Mouse (Mus musculus) hindbrain, embryonic 12.5 days (tissue): ENCODE data around the gene Camk2d. TPM values are rescaled to one million over a fixed set of nuclear protein-coding genes. Genes with fewer than 3 reads are reported as not detected.

Experiments
- ATAC-seq: fragments of 200-750 bp; cut with Nextera tagmentation; 2 replicates; pipeline ENCODE4 v1.8.0; 2017; ENCODE audit warnings: moderate TSS enrichment; ENCODE audit not compliant: low FRiP score
- H3K27ac ChIP-seq: fragments of 300-500 bp; sonication (generic); 2 replicates; pipeline ENCODE4 v1.5.1; 2016; ENCODE audit warnings: mild to moderate bottlenecking
- H3K27me3 ChIP-seq: fragments of 300-500 bp; sonication (generic); 2 replicates; pipeline ENCODE4 v1.6.1; 2016; ENCODE audit warnings: mild to moderate bottlenecking
- H3K36me3 ChIP-seq: fragments of 300-500 bp; sonication (generic); 2 replicates; pipeline ENCODE4 v1.6.1; 2016; ENCODE audit warnings: mild to moderate bottlenecking
- H3K4me1 ChIP-seq: fragments of 300-500 bp; sonication (generic); 2 replicates; pipeline ENCODE4 v1.6.1; 2016
- H3K4me2 ChIP-seq: fragments of 300-500 bp; sonication (generic); replicated peaks from 2 replicates; pipeline ENCODE4 v1.6.1; 2016; ENCODE audit warnings: mild to moderate bottlenecking
- H3K4me3 ChIP-seq: fragments of 300-500 bp; sonication (generic); 2 replicates; pipeline ENCODE4 v1.5.1; 2016; ENCODE audit warnings: mild to moderate bottlenecking
- H3K9ac ChIP-seq: fragments of 300-500 bp; sonication (generic); 2 replicates; pipeline ENCODE4 v1.6.1; 2016; ENCODE audit warnings: mild to moderate bottlenecking, moderate library complexity
- H3K9me3 ChIP-seq: fragments of 300-500 bp; sonication (generic); replicated peaks from 2 replicates; pipeline ENCODE4 v1.6.1; 2016; ENCODE audit warnings: mild to moderate bottlenecking
- WGBS: fragments of 180-500 bp; shearing (Covaris S2); methylation state at CpG from one replicate; pipeline ENCODE4 v1.1.7; 2016; 5-methylcytosine and 5-hydroxymethylcytosine counted together
- polyA plus RNA-seq: library from polyadenylated mRNA; unstranded; fragments of >200 nt; fragmentation: Nextera tagmentation; extraction: Ambion mirVana; gene quantifications from 2 replicates; pipeline ENCODE4 v1.2.1, GENCODE M21; 2016

Camk2d gene
- polyA plus RNA-seq, 1 experiment from 2014 or later: 29.7 TPM

DNA sequence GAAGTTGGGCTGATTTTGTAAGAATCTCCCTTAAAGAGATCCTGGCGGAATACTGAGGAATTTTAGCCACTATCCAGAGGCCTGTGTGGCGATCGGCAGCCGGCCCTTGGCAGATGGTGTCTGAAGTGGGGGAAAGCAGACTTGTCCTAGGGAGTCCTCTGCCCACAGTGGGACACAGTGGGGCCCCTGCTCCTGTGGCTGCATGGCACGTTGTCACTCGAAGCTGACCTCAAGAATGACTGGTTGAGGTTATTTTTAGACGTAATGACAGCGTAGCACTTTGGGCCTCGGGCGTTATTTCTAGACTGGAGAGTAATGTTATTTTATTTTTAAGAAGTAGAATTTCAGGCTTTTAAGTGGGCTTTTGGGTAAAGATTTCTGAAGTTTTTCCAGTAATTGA, 62.7 kb downstream of the Camk2d start:
- Histone ChIP-seq H3K27me3 (no peaks in the 10 kb centered on the region), H3K4me2 (no peak overlapping the region), H3K27ac (no peak overlapping the region), H3K36me3 (no peaks in the 10 kb centered on the region), H3K4me1 (peaks cover 4% of the 10 kb centered on the region; the same call in 1 of the 2 replicates), H3K9me3 (no peaks in the 10 kb centered on the region), H3K4me3 (no peak overlapping the region), H3K9ac (no peak overlapping the region)
- no peak for ATAC-seq
- 57% methylated on average over 10 of the region's 10 CpGs for WGBS

DNA sequence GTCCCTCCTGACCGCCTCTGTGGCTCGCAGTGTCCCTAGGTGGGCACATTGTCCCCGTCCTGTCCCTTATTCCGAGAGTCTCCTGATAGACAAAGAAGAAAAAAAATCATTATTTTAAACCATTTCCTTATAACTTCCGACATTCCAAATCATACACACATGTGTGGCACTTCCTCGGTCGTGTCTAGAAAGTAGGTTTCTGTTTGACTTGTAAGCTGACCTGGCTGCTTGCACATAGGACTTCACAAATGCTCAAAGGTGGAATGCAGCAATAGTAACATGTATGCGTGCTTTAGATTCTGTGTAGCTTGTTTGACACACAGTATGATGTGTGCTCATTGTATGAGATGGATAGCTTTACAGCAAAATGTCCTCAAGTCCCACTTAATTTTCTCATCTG, 63.1 kb downstream of the Camk2d start:
- H3K9me3 ChIP-seq: no peaks in the 10 kb centered on the region

DNA sequence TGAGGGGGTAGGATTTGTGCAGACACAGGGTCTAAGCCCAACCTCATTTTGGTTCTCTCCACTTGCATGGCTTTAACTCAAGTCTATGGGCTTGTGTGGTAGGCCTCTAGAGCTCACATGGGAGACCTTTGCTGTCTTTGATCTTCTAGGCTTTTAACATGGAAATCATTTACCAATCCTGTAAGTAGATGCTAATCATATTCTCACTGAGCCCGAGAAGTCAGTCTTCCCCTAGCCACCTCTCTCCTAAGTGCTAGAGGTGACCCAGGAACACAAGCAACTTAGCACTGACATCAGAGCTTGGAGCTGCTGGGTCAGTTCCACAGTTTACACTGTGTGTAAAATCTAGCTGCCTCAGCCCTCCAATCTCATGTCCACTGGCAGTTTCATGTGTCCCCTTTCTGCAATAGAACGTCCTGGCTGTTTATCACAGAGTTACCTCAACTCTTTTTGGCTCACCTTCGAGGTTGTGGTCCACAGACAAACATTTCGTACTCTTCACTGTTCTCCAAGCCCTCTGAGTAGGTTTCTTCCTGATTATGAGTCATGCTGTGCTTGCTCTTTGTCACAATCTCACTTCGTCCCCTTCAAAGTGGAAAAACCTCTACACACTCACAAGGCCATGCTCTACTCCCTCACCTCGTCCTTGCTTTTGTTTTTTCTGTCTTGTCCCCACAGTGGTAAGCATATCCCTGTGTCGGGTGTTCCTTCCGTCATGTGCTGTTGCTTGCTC, 63.9 kb downstream of the Camk2d start:
- 76% methylated on average over 8 of the region's 8 CpGs for WGBS
- Histone ChIP-seq H3K36me3 (no peaks in the 10 kb centered on the region), H3K27me3 (no peaks in the 10 kb centered on the region), H3K9ac (no peak overlapping the region), H3K4me1 (peaks cover 4% of the 10 kb centered on the region; the same call in 1 of the 2 replicates), H3K27ac (no peak overlapping the region), H3K9me3 (no peaks in the 10 kb centered on the region), H3K4me3 (no peak overlapping the region), H3K4me2 (no peak overlapping the region)
- ATAC-seq: no peak

More for the DNA sequence above, 63.1 kb downstream of the Camk2d start:
- Histone ChIP-seq H3K27me3 (no peaks in the 10 kb centered on the region), H3K36me3 (no peaks in the 10 kb centered on the region), H3K27ac (no peak overlapping the region), H3K4me1 (peaks cover 4% of the 10 kb centered on the region; the same call in 1 of the 2 replicates), H3K4me3 (no peak overlapping the region), H3K4me2 (no peak overlapping the region), H3K9ac (no peak overlapping the region)
- WGBS: 72% methylated on average over 8 of the region's 8 CpGs
- no peak for ATAC-seq

DNA sequence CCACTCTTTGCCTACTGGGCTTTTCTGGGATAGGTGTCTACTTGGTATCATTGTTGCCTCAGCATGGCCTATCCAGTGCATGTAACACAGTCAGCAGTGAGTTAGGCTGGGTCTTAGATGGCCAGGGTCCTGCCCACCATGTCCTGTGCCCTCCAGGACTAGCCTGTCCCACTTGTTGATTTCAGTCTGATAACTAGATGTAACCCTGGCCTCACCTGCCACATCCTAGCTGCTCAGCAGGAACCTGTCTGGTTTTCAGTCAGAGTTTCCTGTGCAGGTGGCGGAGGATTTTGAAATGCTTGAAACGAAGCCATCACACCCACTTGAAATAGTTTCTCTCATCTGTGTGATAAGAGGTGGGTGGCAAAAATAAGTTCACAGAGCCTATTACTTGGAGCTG, 64.5 kb downstream of the Camk2d start:
- no peak for ATAC-seq
- H3K27ac ChIP-seq: no peak overlapping the region
- WGBS: 86% methylated on average over 2 of the region's 2 CpGs
- H3K9me3 ChIP-seq: no peaks in the 10 kb centered on the region
- H3K27me3 ChIP-seq: no peaks in the 10 kb centered on the region
- H3K4me2 ChIP-seq: no peak overlapping the region
- H3K4me3 ChIP-seq: no peak overlapping the region
- no peak overlapping the region for H3K9ac ChIP-seq
- H3K4me1 ChIP-seq: peaks cover 4% of the 10 kb centered on the region; the same call in 1 of the 2 replicates
- no peaks in the 10 kb centered on the region for H3K36me3 ChIP-seq

DNA sequence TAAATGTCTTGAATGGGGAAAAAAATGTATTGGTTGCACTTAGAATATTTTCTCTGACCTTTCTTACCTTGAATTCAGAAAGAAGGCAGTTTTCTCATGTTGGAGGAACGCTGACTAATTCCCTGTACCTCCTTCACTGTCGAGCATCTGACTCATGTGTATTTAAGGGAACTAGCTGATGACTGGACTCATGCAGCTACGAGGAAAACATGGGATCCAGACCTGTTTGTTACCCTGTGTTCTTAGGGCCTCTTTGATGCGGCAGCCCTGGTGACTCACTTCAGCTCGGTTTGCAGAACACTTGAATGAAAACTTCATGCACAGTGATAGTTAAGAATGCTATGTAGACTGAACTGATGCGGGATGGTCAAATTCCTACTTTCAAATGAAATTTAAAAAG, 64.9 kb downstream of the Camk2d start:
- H3K27ac ChIP-seq: no peak overlapping the region
- no peaks in the 10 kb centered on the region for H3K27me3 ChIP-seq
- H3K9me3 ChIP-seq: no peaks in the 10 kb centered on the region
- H3K4me1 ChIP-seq: peaks cover 4% of the 10 kb centered on the region; the same call in 1 of the 2 replicates
- no peak overlapping the region for H3K4me2 ChIP-seq
- ATAC-seq: no peak
- no peak overlapping the region for H3K9ac ChIP-seq
- WGBS: 85% methylated on average over 6 of the region's 6 CpGs
- H3K4me3 ChIP-seq: no peak overlapping the region
- no peaks in the 10 kb centered on the region for H3K36me3 ChIP-seq

DNA sequence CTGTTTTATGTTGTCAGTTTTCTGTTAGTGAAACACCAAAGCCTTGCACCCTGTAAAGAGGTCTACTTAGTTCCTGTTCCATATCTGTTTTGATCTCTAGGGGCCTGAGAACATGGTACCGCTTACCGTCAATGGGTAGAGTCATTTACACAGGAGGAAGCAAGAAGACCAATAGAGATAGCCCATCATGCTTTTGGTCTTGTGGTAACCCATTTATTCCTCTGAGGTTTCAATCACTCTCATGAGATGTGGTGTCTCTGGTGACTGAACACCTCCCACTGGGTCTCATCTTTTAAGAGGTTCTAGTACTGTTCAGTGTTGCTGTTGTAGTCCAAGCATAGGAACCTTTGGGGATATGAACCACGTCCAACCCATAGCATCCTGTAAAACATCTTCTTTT, 65.8 kb downstream of the Camk2d start:
- no peaks in the 10 kb centered on the region for H3K9me3 ChIP-seq
- no peaks in the 10 kb centered on the region for H3K4me1 ChIP-seq
- 86% methylated on average over 3 of the region's 3 CpGs for WGBS
- H3K9ac ChIP-seq: no peak overlapping the region
- ATAC-seq: no peak
- H3K27ac ChIP-seq: no peak overlapping the region
- H3K27me3 ChIP-seq: no peaks in the 10 kb centered on the region
- H3K36me3 ChIP-seq: no peaks in the 10 kb centered on the region
- no peak overlapping the region for H3K4me3 ChIP-seq
- no peak overlapping the region for H3K4me2 ChIP-seq

DNA sequence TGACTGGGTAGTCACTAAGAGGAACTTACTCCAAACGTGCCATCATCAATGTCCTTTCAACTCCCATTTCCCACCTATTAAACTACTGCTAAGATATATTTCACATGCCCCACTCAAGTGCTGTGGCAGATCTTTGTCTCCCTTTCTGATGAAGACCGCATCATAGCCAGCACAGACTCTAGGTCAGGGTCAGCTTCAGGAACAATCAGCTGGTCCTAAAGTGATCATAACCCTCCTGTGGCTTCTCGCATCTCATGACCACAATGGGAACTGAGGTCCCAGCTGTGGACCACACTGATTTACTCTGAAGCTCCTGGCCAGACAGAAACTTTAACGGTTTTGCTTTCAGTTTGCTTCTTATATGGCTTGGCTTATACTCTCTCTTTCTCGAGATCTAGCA, 67.3 kb downstream of the Camk2d start:
- H3K27ac ChIP-seq: no peak overlapping the region
- no peak overlapping the region for H3K4me2 ChIP-seq
- no peaks in the 10 kb centered on the region for H3K9me3 ChIP-seq
- 74% methylated on average over 5 of the region's 5 CpGs for WGBS
- no peak overlapping the region for H3K4me3 ChIP-seq
- no peaks in the 10 kb centered on the region for H3K36me3 ChIP-seq
- no peaks in the 10 kb centered on the region for H3K27me3 ChIP-seq
- no peak for ATAC-seq
- H3K4me1 ChIP-seq: peaks cover 12% of the 10 kb centered on the region
- H3K9ac ChIP-seq: no peak overlapping the region

DNA sequence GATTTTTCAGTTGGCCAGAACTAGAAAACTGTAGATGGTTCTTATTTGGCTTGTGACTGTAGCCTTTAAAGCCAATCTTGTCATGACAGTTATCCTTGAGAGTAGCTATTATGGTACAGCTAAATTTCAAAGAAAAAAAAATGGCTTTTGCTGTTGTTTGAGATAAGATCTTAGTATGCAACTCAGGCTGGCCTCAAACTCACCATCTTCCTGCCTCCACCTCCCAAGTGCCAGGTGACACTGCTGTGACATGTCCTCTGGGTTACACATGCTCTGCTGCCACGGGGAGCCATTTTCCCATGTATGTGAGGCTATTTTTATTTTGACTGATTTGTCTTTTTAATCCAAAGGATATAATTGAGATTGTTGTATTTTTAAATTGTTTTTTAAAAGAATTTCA, 69.8 kb downstream of the Camk2d start:
- WGBS: 97% methylated on average over 1 of the region's 1 CpGs
- no peaks in the 10 kb centered on the region for H3K27me3 ChIP-seq

DNA sequence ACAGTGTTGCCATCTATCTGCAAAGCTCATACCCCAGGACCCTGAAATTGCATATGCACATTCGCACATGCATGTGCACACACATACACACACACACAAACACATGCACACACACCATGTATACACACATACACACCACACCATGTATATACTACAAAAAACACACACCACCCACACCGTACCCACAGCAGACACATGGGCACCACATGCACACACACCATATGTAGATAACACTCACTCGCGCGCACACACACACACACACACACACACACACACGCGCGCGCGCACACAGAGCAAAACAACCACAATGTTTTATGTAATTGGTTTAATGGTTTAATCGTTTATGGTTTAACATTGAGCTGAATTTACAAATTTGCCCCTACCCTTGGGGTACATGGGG, 70.9 kb downstream of the Camk2d start:
- Histone ChIP-seq H3K9ac (no peak overlapping the region), H3K27ac (no peak overlapping the region), H3K9me3 (no peaks in the 10 kb centered on the region), H3K4me1 (peaks cover 20% of the 10 kb centered on the region), H3K4me2 (no peak overlapping the region), H3K4me3 (no peak overlapping the region), H3K36me3 (no peaks in the 10 kb centered on the region), H3K27me3 (no peaks in the 10 kb centered on the region)
- WGBS: 98% methylated on average over 11 of the region's 11 CpGs
- ATAC-seq: no peak

More for the DNA sequence above, 69.8 kb downstream of the Camk2d start:
- H3K9me3 ChIP-seq: no peaks in the 10 kb centered on the region
- H3K36me3 ChIP-seq: no peaks in the 10 kb centered on the region
- no peak overlapping the region for H3K9ac ChIP-seq
- no peak overlapping the region for H3K27ac ChIP-seq
- no peak overlapping the region for H3K4me3 ChIP-seq
- peaks cover 18% of the 10 kb centered on the region for H3K4me1 ChIP-seq
- ATAC-seq: no peak
- no peak overlapping the region for H3K4me2 ChIP-seq

DNA sequence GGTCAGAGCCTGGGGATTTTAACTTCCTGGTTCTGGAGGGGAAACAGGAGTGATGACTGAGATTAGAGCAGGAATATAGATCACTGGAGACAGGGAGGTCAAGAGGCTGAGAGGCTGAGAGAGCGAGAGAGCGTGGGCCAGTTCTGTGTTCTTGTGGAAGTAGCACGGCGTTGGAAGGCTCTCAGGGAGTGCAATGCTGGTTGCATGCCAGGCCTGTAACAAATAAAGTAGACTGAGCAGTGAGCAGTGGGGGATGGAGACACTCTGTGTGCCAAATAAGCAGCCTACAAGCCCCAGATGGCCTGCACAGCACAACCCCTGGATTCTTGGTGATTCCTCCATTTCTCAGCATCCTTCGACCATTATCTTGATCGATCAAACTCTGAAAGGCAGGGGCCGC, 71.3 kb downstream of the Camk2d start:
- Histone ChIP-seq H3K9me3 (no peaks in the 10 kb centered on the region), H3K4me3 (no peak overlapping the region), H3K4me2 (no peak overlapping the region), H3K36me3 (no peaks in the 10 kb centered on the region), H3K27ac (no peak overlapping the region), H3K27me3 (no peaks in the 10 kb centered on the region), H3K4me1 (peaks cover 20% of the 10 kb centered on the region), H3K9ac (no peak overlapping the region)
- ATAC-seq: peak; percentile 58; the same call in 1 of the 2 replicates
- 67% methylated on average over 7 of the region's 7 CpGs for WGBS

DNA sequence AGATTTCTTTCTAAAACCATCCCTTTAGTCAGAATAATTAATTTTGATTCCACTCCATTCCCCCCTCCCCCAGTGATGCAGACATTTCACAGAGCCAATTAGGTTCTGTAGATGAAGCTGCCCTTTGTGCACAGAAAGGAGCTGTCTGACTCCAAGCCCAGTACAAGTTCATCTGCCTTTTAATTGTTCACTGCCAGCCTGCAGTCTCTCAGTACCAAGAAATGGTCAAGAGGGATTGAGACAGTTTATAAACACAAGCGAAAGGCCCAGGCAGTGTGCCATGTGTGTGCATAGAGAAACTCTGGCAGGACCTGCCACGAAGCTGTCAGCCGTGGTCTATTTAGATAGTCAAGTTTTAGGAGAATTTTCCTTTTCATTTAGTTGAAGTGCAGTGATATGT, 72.0 kb downstream of the Camk2d start:
- Histone ChIP-seq H3K27me3 (no peaks in the 10 kb centered on the region), H3K9ac (no peak overlapping the region), H3K4me1 (peaks cover 20% of the 10 kb centered on the region), H3K9me3 (no peaks in the 10 kb centered on the region), H3K27ac (no peak overlapping the region), H3K4me2 (no peak overlapping the region), H3K4me3 (no peak overlapping the region), H3K36me3 (no peaks in the 10 kb centered on the region)
- WGBS: 78% methylated on average over 3 of the region's 3 CpGs
- ATAC-seq: no peak

DNA sequence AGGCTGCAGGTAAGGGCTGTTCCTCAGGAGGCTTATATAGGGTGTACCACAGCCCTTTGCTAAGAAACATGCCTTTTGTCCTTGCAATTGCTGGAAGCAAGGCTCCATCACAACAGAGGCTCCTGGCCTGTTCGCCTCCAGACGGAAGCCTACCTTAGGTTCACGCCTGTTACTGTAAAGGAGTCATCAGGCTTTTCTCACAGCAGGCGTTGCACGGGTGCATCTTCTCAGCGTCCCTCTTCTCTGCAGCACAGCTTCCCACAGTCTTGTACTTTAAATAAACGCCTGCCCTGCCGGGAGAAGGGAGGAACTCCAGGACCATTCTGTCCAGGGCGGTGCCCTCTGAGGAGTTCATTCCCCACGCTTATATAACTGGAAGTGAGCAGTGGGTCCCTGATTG, 72.6 kb downstream of the Camk2d start:
- no peak overlapping the region for H3K4me3 ChIP-seq
- no peak overlapping the region for H3K4me2 ChIP-seq
- H3K9ac ChIP-seq: no peak overlapping the region
- H3K9me3 ChIP-seq: no peaks in the 10 kb centered on the region
- H3K27ac ChIP-seq: no peak overlapping the region
- WGBS: 57% methylated on average over 10 of the region's 10 CpGs
- ATAC-seq: no peak
- H3K4me1 ChIP-seq: peaks cover 20% of the 10 kb centered on the region
- H3K36me3 ChIP-seq: no peaks in the 10 kb centered on the region
- H3K27me3 ChIP-seq: no peaks in the 10 kb centered on the region

DNA sequence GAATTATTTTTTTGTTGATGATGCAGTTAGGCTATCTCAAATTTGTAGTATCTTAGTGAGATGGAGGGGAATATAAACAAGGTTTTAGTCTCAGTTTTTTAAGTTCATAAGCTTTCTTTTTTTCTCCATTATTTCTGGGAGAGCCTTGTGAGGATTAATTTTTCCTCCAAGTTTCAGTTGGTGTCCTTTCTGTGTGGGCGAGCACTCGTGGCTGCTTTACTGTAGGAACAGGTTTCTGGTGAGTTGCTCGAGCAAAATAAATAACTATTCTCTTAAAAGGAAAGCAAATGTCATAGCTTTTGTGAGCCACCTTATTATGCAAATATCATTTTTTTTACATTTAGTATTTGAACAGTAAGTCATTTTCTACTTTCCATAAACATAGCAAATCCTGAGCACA, 74.3 kb downstream of the Camk2d start:
- 81% methylated on average over 3 of the region's 3 CpGs for WGBS
- Histone ChIP-seq H3K4me1 (peaks cover 20% of the 10 kb centered on the region), H3K27ac (no peak overlapping the region), H3K4me3 (no peak overlapping the region), H3K9ac (no peak overlapping the region), H3K27me3 (no peaks in the 10 kb centered on the region), H3K36me3 (no peaks in the 10 kb centered on the region), H3K4me2 (no peak overlapping the region), H3K9me3 (no peaks in the 10 kb centered on the region)
- ATAC-seq: no peak
